Mouse (Mus musculus): ENCODE results near the gene Ficd. TPM values are rescaled to one million over a fixed set of nuclear protein-coding genes. Genes with fewer than 3 reads are reported as not detected.

Ficd gene
- 10 to 100 TPM; 10.2 to 11.6 (median 10.8) TPM for total RNA-seq (2022)

DNA sequence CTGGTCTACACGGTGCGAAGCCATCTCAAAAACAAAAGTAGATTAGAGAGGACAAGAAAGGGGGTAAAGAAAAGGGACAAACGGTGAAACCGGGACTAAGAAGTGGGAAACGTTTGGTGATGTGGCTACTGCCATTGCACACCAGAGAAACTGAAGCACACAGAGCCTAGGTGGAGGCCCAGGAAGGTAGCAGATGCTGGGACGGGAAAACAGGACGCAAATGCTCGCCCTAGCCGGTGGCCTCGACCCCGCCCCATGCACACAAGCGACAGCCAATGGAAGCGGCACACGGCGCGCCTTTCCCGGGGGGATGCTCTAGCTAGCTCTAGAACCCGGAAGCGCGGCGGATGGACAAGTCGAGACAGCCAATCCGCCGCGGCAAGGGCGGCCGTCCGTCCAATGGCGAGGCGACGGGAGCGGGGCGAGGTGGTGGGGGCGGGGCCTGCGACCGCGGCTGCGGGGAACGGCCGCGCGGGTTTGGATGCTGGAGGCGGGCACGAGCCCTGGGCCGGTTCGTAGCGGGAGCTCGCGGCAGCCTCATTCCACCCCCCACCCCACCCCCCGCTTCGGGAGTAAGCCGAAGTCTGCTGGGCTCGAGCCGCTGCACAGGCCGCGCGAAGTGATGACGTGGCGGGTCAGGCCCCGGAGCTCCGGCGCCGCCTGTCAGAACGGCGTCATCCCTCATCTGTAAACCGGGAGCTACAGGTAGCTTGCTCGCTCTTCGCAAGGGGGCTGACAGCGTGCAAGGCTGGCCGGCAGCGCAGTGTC lies at the start of gene Ficd:
TSS of gene Ficd (plus strand) at position 459 of the 768 bp plus-strand sequence.
- DNase-seq (ENCODE audit: low spot score), result peak; percentile 89

DNA sequence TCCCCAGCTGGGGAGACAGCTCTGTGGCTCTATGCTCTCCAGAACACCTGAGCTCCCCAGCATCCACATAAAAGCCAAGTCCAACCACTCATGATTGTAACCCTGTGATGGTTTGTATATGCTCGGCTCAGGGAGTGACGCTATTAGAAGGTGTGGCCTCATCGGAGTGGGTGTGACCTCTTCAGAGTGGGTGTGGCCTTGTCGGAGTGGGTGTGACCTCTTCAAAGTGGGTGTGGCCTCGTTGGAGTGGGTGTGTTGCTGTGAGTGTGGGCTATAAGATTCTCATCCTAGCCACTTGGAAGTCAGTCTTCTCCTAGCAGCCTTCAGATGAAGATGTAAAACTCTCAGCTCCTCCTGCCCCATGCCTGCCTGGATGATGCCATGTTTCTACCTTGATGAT lies 48.1 kb upstream of the Ficd start:
- no peak for DNase-seq (ENCODE audit: low spot score)

DNA sequence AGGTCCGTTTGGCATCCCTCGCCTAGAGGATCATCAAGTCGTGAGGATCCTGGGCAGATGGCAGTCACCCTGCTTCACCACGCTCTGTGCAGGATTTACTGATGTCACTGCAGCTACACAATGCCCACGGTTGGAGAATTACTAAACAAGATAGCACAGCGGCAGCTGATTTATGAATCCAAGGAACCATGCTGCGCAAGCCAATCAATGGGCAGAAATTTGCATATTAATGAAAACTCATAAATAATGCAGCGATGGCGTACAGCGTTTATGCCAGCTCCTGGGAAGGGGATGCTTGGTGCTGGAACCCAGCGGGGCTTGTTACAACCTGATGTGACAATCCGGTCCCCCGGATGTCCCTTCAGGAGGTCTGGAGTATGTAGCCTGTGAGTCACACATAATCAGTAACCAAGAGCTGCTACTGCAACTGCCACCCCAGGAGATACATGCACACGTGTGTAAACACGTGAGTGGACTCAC lies 45.5 kb upstream of the Ficd start:
- no peak for DNase-seq (ENCODE audit: low spot score)

- DNase-seq (ENCODE audit: low spot score), result no peak
These were observed 44.7 kb upstream of the Ficd start for GRCm38 (mm10) chr5:113690866-113691265.

GRCm38 (mm10) chr5:113693196-113693755 lies 42.3 kb upstream of the Ficd start:
- DNase-seq (ENCODE audit: low spot score), result no peak

DNA sequence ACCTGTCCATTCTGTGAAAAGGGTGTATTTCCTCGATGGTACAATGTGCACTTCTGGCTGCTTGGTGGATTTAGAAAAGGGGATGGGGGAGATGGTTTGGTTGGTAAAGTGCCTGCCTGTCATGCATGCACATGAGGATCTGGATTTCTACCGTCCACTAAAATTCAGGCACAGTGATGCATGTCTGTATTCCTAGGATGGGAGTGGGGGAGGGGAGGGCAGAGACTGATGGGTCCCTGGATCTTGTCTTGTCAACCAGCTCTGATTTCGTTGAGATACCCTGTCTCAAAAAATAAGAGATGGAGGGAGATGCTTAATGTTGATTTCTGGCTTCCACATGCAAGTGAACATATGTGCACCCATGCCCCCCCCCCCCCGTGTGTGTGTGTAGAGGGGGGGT lies 41.6 kb upstream of the Ficd start:
- no peak for DNase-seq (ENCODE audit: low spot score)

- DNase-seq (ENCODE audit: low spot score), result no peak
These were observed 41.2 kb upstream of the Ficd start for GRCm38 (mm10) chr5:113694415-113694814.

DNA sequence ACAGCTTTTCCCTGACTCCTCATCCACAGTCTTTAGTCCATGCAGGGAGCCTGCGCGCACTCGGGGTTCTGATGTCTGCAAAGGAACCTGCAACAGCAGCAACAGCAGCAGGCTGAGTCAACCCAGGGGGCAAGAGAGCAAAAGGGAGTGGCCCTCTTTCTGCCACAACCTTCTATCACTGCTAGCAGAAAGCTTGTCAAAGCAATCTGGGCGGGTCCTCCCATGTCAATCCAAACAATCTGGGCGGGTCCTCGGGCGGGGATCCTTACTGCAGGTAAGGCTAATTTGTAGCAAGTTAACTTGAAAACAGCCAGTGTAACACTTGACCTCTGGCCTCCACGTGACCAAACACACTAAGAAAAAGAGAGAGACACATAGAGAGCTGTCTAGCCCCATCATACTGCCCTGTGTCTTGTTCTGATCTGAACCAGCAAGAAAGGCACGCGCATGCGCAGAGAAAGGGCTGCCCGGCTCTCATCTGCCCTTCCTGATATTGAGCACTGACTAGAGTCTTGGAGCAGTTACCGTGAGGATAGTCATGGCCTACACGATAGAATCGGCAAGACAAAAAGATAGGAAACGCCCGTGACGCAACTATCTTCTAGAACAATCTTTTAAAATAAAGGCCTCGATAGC lies 35.1 kb upstream of the Ficd start:
- no peak for DNase-seq (ENCODE audit: low spot score)

GRCm38 (mm10) chr5:113703803-113704585 lies 31.6 kb upstream of the Ficd start:
- DNase-seq (ENCODE audit: low spot score), result peak; percentile 31

DNA sequence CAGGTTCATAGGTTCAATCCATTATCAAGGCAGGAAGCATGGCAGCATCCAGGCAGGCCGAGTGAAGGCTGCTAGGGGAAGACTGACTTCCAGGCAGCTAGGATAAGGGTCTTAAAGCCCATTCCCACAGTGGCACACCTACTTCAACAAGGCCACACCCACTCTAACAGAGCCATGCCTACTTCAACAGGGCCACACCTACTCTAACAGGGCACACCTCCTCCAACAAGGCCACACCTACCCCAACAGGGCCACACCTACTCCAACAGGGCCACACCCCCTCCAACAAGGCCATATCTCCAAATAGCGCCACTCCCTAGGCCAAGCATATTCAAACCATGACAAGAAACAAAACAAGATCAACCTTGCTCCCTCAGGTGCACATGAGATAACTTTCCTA lies 22.7 kb upstream of the Ficd start:
- DNase-seq (ENCODE audit: low spot score), result no peak

- DNase-seq (ENCODE audit: low spot score), result no peak
These were observed 18.8 kb upstream of the Ficd start for GRCm38 (mm10) chr5:113716581-113717388.

DNA sequence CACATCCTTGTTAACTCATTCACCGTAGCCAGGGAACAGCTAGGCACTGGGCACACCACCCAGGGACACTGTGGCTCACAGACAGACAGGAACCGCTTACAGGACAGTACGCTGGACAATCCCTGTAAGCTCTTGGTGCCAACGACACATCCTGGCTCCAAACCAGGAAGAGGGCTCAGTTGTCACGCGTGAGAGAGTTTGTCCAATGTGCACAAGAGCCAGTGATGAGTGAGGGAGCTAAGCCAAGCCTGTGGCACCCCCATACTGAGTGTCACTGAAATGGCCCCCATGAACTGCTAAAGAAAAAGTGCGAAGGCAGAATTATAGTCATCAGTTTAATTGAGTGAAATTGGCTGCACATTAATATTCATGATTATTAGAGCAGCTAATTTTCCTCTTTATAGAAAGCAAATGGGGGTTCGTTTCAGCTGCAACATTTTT lies 16.4 kb upstream of the Ficd start:
- DNase-seq (ENCODE audit: low spot score), result no peak

- DNase-seq (ENCODE audit: low spot score), result no peak
These were observed 13.2 kb upstream of the Ficd start for GRCm38 (mm10) chr5:113722224-113723013.

- no peak for DNase-seq (ENCODE audit: low spot score)
These were observed 11.9 kb upstream of the Ficd start for GRCm38 (mm10) chr5:113723567-113724237.

- DNase-seq (ENCODE audit: low spot score), result peak; percentile 82
These were observed 11.2 kb upstream of the Ficd start, which contains the start of gene 1700069L16Rik for GRCm38 (mm10) chr5:113724446-113724845. 1700069L16Rik (minus strand) TSS chr5:113724772.

DNA sequence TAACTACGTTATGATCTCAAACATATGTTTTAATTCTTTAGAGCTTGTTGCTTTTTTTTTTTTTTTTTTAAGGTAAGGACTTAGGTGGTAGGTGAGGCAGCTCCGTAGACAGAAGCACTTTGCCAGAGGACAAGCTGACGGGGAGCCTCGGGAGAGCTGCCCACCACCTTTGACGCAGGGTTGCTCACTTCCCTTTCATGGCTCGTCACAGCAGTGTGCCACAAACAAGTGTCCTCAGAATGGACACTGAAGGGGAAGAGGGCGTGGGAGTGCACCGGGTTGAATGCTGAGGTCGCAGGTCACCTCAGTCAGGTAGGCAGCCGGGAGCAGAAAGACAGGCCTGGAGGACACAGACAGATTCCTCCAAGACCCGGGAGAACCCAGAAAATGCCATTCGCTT lies 10.2 kb upstream of the Ficd start:
- no peak for DNase-seq (ENCODE audit: low spot score)

- no peak for DNase-seq (ENCODE audit: low spot score)
These were observed 9.0 kb upstream of the Ficd start for GRCm38 (mm10) chr5:113726618-113727017.

- DNase-seq (ENCODE audit: low spot score), result no peak
These were observed 8.4 kb upstream of the Ficd start for GRCm38 (mm10) chr5:113727238-113727637.

- no peak for DNase-seq (ENCODE audit: low spot score)
These were observed 7.6 kb upstream of the Ficd start for GRCm38 (mm10) chr5:113728011-113728410.

DNA sequence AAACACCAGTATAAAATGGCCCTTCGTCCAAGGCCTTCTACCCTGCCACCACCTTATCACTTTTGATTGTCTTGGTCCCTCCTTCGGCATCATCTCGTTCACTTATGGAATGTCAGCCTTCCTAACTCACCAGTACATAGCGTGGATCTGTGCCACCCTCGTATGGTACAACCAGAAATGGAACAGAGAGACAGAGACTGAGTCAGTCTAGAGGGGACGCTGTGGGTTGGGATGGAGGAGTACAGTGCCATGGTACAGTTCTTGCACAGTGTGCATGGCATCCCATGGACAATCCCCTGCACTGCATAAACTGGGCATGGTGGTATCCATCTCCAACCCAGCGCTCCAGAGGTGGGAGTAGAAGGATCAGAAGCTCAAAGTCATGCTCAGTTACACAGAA lies 6.9 kb upstream of the Ficd start:
- DNase-seq (ENCODE audit: low spot score), result no peak

All from heart, adult 8-10 months (tissue).